Mouse (Mus musculus) E14TG2a.4 (cell line): ENCODE data around the gene Prkrip1.

ENCODE experiments used
- CTCF ChIP-seq: conservative IDR thresholded peaks from 2 replicates; pipeline ENCODE4 v1.5.1; 2014; ENCODE audit warnings: low read length
- NANOG ChIP-seq: IDR thresholded peaks from 2 replicates; pipeline ENCODE4 v1.6.1; 2014; ENCODE audit warnings: borderline replicate concordance, low read length, mixed read lengths

DNA sequence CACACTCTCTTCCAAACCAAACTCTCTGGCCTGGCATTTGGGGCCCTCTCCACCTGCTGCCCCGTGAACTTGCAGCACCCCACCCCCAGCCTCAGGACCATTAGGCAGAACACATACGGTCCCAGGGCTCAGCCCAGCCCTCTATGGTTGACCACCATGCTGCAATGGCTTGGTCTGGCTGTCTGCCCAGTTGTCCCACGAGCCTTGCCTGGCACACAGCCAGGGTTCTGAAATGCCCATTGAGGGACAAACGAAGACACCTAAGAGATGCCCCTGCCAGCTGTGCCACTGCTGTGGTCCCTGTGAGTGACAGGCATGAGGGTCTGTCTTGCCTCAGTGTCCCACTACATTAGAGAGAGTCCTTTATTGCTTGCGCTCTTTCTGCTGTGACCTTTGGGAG is 17.2 kb upstream of the Prkrip1 start:
- TF ChIP-seq CTCF: no peak
- TF ChIP-seq NANOG: no peak
